Mouse (Mus musculus) 3T3-L1 (cell line): ENCODE results near the gene Prox1.

Experiments used
- DNase-seq: peaks from one replicate; pipeline ENCODE4 v3.0.0-alpha.2; 2015; ENCODE audit warnings: low read depth, low spot score

Gene Prox1

DNA sequence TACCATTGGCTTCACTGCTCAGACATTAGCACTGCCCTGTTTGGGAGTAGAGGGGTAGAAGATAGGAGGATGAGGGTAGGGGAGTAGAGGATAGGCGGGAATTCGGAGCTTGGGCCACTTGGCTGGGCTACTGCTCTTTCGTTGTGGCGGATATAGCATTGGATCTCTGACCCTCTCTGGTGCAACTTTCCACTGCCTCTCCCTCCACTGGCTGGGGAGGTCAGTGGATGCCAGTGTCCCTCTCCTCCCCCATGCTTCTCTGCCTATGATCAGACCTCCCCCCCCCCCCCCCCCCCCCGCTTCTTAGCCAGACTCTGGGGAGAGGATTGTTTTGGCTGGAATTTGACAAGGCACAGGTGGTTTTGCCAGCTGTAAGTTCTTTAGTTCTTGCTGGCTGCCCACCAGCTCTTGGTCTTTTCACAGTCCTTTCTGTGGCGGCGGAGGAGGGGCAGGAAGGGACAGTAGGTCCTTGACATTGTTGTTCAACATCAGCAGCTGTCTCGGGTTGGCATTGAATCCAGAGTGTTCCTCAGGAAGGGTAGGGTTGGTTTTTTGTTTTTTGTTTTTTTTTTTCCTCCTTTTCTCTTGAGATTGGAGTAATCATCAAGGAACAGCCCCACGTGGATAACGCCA, 90.8 kb downstream of the Prox1 start:
- DNase-seq = no peak

DNA sequence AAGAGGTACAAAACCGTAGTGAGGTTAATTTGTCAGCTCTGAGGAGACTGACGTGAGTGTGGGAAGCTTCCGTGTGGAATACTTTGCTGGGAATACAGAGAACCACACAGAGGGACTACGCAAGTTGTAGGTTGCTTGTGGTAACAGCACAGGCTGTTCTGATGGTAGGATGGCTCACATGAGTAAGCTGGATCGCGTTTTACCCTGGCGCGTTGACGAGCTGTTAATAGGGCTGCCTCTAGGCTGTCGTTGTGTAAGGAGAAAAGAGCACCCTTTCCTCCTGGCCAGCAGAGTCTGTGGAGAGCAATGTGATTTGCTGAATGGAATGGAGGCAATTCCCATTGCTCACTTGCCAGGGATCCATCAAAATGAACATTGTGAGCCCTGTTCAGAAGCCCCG, 93.9 kb downstream of the Prox1 start:
- no peak for DNase-seq
